Mouse (Mus musculus) limb, embryonic 11.5 days (tissue): Measurements from ENCODE around the gene Bace1. TPM values are rescaled to one million over a fixed set of nuclear protein-coding genes. Genes with fewer than 3 reads are reported as not detected.

ENCODE experiments used
- ATAC-seq: fragments of 200-750 bp; cut with Nextera tagmentation; 2 replicates; pipeline ENCODE4 v1.8.0; 2017; ENCODE audit warnings: low read depth; ENCODE audit not compliant: insufficient number of reproducible peaks, low FRiP score, low TSS enrichment
- DNase-seq: peaks from one replicate; pipeline ENCODE4 v3.0.0-alpha.2; 2015; ENCODE audit warnings: low spot score
- H3K27ac ChIP-seq: fragments of 300-500 bp; sonication (generic); replicated peaks from 2 replicates; pipeline ENCODE4 v1.5.1; 2014; ENCODE audit warnings: low read depth, mild to moderate bottlenecking, low read length
- H3K27me3 ChIP-seq: fragments of 300-500 bp; sonication (generic); 2 replicates; pipeline ENCODE4 v1.6.1; 2014; ENCODE audit warnings: mild to moderate bottlenecking, low read length, mixed read lengths; ENCODE audit not compliant: control insufficient read depth, insufficient read depth
- H3K36me3 ChIP-seq: fragments of 300-500 bp; sonication (generic); 2 replicates; pipeline ENCODE4 v1.6.1; 2014; ENCODE audit warnings: mild to moderate bottlenecking, low read length, moderate library complexity, mixed read lengths; ENCODE audit not compliant: control insufficient read depth, insufficient read depth
- H3K4me1 ChIP-seq: fragments of 300-500 bp; sonication (generic); 2 replicates; pipeline ENCODE4 v1.6.1; 2014; ENCODE audit warnings: low read length, mixed read lengths; ENCODE audit not compliant: control insufficient read depth, insufficient read depth
- H3K4me2 ChIP-seq: fragments of 300-500 bp; sonication (generic); 2 replicates; pipeline ENCODE4 v1.6.1; 2014; ENCODE audit warnings: low read depth, mild to moderate bottlenecking, moderate library complexity; ENCODE audit not compliant: severe bottlenecking
- H3K4me3 ChIP-seq: fragments of 300-500 bp; sonication (generic); 2 replicates; pipeline ENCODE4 v1.5.1; 2014; ENCODE audit warnings: low read depth, low read length
- H3K9ac ChIP-seq: fragments of 300-500 bp; sonication (generic); 2 replicates; pipeline ENCODE4 v1.6.1; 2014; ENCODE audit warnings: mild to moderate bottlenecking, low read length
- H3K9me3 ChIP-seq: fragments of 300-500 bp; sonication (generic); 2 replicates; pipeline ENCODE4 v1.6.1; 2016; ENCODE audit warnings: low read length; ENCODE audit not compliant: control insufficient read depth
- WGBS: fragments of 180-500 bp; shearing (Covaris S2); extraction: QIAGEN DNeasy Blood & Tissue Kit; methylation state at CpG from one replicate; pipeline ENCODE4 v1.1.7; 2014; 5-methylcytosine and 5-hydroxymethylcytosine counted together
- polyA plus RNA-seq: library from polyadenylated mRNA; unstranded; fragments of >200 nt; fragmentation: Nextera tagmentation; extraction: Ambion mirVana; gene quantifications from 2 replicates; pipeline ENCODE4 v1.2.1, GENCODE M21; 2014

The Bace1 gene
- polyA plus RNA-seq, 1 experiment from 2014 or later: 22.9 TPM

DNA sequence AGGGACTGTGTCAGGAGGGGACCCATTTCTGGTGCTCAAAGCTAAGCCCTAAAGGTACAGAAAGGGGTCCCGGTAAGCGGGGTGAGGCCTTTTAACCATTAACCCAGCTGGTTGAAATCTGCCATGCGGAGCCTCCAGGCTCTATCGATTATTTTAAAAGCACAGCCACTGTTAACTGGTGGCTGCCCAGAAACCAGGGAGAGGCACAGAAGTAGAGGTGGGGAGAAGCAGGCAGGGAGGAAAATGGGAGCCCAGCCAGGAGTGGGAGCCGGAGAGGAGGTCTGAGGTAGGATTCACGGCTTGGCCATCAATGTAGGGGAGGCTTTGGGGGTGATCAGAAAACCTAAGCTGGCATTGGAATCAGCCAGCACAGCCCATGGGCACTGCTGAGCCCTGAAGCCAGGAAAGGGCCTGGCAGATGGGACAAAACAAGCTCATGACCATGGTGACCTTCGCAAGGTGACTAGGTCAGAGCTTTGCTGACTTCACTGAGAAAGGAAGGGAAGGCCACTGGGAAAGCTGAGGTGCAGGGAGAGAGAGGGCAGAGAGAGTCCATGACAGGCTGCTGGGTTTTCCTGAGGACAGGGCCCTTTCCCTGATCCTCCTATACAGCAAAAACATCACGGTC is 12.3 kb downstream of the Bace1 start:
- 89% methylated on average over 8 of the region's 8 CpGs for WGBS
- no peaks in the 10 kb centered on the region for H3K9me3 ChIP-seq
- no peak overlapping the region for H3K27ac ChIP-seq
- H3K36me3 ChIP-seq: no peaks in the 10 kb centered on the region
- no peak for ATAC-seq
- H3K4me2 ChIP-seq: no peak overlapping the region
- H3K27me3 ChIP-seq: no peaks in the 10 kb centered on the region
- no peak overlapping the region for H3K4me3 ChIP-seq
- no peak overlapping the region for H3K9ac ChIP-seq
- no peaks in the 10 kb centered on the region for H3K4me1 ChIP-seq
- DNase-seq: no peak

DNA sequence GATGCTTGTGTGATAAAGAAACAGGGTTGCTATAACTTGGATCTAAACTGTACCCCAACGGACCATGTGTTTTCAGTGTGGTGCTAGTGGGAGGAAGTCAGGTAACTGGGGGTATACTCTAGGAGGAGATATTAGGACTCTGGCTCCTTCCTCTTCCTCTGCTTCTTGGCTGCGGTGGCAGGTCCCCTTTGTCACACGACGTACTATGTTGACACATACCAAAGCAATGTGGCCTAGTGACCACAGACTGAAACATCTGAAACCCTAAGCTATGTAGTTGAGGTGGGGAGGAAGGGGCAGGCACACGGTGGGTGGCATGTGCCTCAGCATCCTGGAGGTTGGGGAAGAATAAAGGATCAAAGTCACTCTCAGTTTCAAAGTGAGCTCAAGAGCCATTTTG is 12.9 kb downstream of the Bace1 start:
- Histone ChIP-seq H3K4me3 (no peak overlapping the region), H3K9me3 (no peaks in the 10 kb centered on the region), H3K27ac (no peak overlapping the region), H3K4me2 (no peak overlapping the region), H3K36me3 (no peaks in the 10 kb centered on the region), H3K9ac (no peak overlapping the region), H3K27me3 (no peaks in the 10 kb centered on the region), H3K4me1 (no peaks in the 10 kb centered on the region)
- no peak for ATAC-seq
- no peak for DNase-seq
- WGBS: 75% methylated on average over 5 of the region's 5 CpGs

DNA sequence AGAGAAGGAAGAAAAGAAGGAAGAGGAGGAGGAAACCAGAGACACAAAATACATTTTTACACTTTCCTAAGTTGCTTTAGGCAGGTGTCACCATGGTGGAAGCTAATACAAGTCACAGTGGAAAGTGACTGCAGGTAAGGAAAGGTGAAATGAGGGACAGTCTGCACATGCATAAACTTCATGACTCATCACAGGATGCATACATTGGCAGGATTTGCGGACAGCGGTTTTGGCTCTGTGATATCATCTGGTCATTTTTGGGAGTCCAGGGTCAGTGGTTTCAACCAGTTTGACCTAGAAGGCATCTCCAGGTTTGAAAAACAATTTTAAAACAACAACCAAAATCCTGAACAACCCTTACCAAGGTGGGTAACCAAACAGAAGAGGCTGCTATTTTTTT is 13.4 kb downstream of the Bace1 start:
- no peak for ATAC-seq
- DNase-seq: no peak
- Histone ChIP-seq H3K9me3 (no peaks in the 10 kb centered on the region), H3K4me3 (no peak overlapping the region), H3K4me2 (no peak overlapping the region), H3K27ac (no peak overlapping the region), H3K4me1 (no peaks in the 10 kb centered on the region), H3K27me3 (no peaks in the 10 kb centered on the region), H3K9ac (no peak overlapping the region), H3K36me3 (no peaks in the 10 kb centered on the region)
- 91% methylated on average over 2 of the region's 2 CpGs for WGBS

DNA sequence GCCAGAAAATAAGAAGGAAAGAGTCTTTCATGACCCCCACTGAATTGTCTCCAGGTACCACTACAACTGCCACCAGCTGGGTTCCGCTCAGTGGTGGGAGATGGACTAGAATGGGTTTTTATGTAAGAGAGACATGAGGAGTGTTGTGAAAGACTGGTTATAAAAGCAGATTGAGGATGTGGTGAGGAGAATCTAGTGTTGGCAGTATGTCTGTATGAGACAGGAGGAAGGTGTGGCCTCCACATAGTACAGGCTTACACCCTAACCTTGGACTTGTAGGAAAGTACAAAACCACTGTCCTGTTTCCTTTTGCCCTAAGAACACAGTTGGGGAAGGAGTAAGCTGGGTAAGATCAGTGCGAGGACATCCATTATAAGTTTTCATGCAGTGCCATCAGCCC is 15.3 kb downstream of the Bace1 start:
- H3K9ac ChIP-seq: no peak overlapping the region
- no peaks in the 10 kb centered on the region for H3K4me1 ChIP-seq
- no peaks in the 10 kb centered on the region for H3K9me3 ChIP-seq
- H3K4me3 ChIP-seq: no peak overlapping the region
- no peak overlapping the region for H3K4me2 ChIP-seq
- no peaks in the 10 kb centered on the region for H3K27me3 ChIP-seq
- ATAC-seq (no peak), DNase-seq (no peak)
- WGBS: 93% methylated on average over 2 of the region's 2 CpGs
- peaks cover 8% of the 10 kb centered on the region; the same call in 1 of the 2 replicates for H3K36me3 ChIP-seq
- no peak overlapping the region for H3K27ac ChIP-seq

DNA sequence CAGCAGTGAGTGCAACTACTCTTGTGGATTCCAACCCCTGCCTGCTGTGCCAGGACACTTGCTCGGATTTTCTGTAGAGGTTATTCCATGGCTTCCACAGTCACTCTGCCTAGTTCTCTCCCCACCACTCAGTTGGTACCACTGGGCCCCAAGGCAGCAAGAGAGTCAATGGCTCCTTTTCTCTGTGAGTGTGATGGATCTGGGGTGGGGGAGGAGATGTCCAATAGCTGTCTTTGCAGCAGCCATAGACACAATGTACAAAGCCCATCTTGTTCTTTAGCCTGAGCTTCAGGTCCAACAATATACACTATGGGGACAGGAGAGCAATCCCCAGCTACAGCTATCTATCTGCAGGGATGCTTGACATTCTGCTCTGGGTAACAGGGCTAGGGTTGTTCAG is 15.8 kb downstream of the Bace1 start:
- no peak overlapping the region for H3K4me2 ChIP-seq
- DNase-seq: no peak
- H3K4me1 ChIP-seq: no peaks in the 10 kb centered on the region
- H3K27ac ChIP-seq: no peak overlapping the region
- no peak overlapping the region for H3K4me3 ChIP-seq
- peaks cover 9% of the 10 kb centered on the region; the same call in 1 of the 2 replicates for H3K36me3 ChIP-seq
- no peaks in the 10 kb centered on the region for H3K27me3 ChIP-seq
- WGBS: 88% methylated on average over 1 of the region's 1 CpGs
- no peak overlapping the region for H3K9ac ChIP-seq
- H3K9me3 ChIP-seq: no peaks in the 10 kb centered on the region
- no peak for ATAC-seq

DNA sequence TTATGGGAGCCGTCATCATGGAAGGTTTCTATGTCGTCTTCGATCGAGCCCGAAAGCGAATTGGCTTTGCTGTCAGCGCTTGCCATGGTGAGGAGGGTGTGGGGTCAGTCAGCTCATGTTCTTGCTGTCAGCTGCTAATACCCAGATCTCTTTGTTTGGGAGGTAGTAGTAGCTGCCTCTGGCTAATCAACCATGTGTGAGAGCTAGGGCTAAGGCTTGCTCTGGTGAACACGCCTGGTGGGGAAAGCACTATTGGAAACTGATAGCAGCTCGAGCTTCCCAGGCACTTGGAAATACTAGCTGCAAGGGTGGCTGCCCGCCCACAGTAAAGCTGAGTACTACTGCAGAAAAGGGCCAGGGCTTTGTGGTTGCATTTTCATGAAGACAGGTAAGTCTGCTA is 21.0 kb downstream of the Bace1 start:
- Histone ChIP-seq H3K4me3 (no peak overlapping the region), H3K27ac (no peak overlapping the region), H3K4me1 (no peaks in the 10 kb centered on the region), H3K36me3 (peaks cover 25% of the 10 kb centered on the region), H3K9me3 (no peaks in the 10 kb centered on the region), H3K27me3 (no peaks in the 10 kb centered on the region), H3K9ac (no peak overlapping the region), H3K4me2 (no peak overlapping the region)
- 93% methylated on average over 10 of the region's 10 CpGs for WGBS
- ATAC-seq: no peak
- DNase-seq: no peak

DNA sequence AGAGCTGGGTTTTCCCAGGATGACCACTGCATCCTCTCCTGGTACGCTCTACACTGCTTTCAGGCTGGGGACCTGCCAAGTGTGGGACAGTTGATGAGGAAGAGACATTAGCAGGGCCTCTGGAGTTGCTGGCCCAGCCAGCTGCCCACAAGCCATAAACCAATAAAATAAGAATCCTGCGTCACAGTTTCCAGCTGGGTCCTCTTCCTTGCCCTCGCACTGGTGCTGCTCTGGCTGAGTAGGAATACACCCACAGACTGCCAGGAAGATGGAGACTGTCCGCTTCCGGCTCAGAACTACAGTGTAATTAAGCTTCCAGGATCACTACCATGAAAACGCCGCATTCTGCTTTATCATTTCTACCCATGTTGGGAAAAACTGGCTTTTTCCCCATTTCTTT is 23.4 kb downstream of the Bace1 start:
- no peak overlapping the region for H3K27ac ChIP-seq
- 73% methylated on average over 7 of the region's 7 CpGs for WGBS
- no peaks in the 10 kb centered on the region for H3K27me3 ChIP-seq
- DNase-seq: no peak
- no peaks in the 10 kb centered on the region for H3K4me1 ChIP-seq
- no peak for ATAC-seq
- no peaks in the 10 kb centered on the region for H3K9me3 ChIP-seq
- H3K4me2 ChIP-seq: no peak overlapping the region
- H3K36me3 ChIP-seq: peaks cover 34% of the 10 kb centered on the region
- H3K4me3 ChIP-seq: no peak overlapping the region
- H3K9ac ChIP-seq: no peak overlapping the region

DNA sequence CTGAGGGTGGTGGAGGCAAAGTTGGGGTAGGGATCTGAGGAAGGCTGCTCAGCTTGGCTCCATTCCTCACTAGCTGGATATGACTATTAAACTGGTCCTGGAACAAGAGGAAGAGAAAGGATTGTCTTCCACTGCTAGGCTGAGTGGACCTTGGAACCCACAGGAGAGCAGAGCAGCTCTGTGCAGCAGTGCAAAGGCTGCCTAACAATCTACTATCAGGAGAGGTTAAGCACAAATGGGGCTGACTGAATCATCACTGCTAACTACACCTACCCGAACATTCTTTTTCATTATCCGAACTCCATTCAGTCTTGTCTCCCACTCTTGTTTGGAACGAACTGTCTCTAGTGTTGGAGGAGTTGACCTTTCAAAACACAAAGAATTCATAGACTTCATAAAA is 30.8 kb downstream of the Bace1 start:
- Histone ChIP-seq H3K27me3 (no peaks in the 10 kb centered on the region), H3K4me3 (no peak overlapping the region), H3K9me3 (no peaks in the 10 kb centered on the region), H3K4me2 (no peak overlapping the region), H3K36me3 (peaks cover 21% of the 10 kb centered on the region), H3K27ac (no peak overlapping the region), H3K9ac (no peak overlapping the region), H3K4me1 (no peaks in the 10 kb centered on the region)
- no peak for DNase-seq
- 95% methylated on average over 3 of the region's 3 CpGs for WGBS
- no peak for ATAC-seq

DNA sequence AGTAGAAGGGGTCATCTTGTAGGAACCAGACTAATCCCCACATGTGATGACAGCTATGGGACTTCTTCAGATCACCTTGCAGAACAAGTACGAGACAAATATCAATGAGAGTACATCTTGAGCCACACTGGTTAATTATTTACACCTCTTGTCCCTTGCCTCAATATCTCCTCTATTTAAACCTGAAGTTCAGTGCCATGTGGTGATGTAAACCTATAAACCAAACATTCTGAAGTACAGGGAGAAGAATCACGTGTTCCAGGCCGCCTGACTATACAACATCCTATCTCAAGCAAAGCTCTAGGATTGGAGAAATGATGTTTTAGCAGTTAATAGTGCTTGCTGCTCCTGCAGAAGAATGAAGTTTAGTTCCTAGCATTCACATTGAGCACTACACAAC is 31.9 kb downstream of the Bace1 start:
- DNase-seq (no peak), ATAC-seq (no peak)
- Histone ChIP-seq H3K4me2 (no peak overlapping the region), H3K4me1 (no peaks in the 10 kb centered on the region), H3K27me3 (no peaks in the 10 kb centered on the region), H3K9me3 (no peaks in the 10 kb centered on the region), H3K27ac (no peak overlapping the region), H3K36me3 (peaks cover 18% of the 10 kb centered on the region), H3K4me3 (no peak overlapping the region), H3K9ac (no peak overlapping the region)
- WGBS: 94% methylated on average over 3 of the region's 3 CpGs
